Mouse (Mus musculus): ENCODE results near the gene Elmsan1.

GRCm38 (mm10) chr12:84158156-84158555, 60.5 kb downstream of the Elmsan1 start:
- TF ChIP-seq POLR2A (IDR thresholded peaks at IDR 0.05; ENCODE audit: low read depth, low read length), result no peak
- no peak for TF ChIP-seq CTCF (conservative IDR thresholded peaks at IDR 0.05; ENCODE audit: insufficient read depth, insufficient read length, low read depth, low read length)

Measured in kidney, adult 2 months (tissue).